Mouse (Mus musculus) mouse embryonic stem cell (cell line): ENCODE measurements around the gene Sympk.

Experiments
- in situ Hi-C, 2 experiments: fragments of 300-500 bp; cut with MboI; formaldehyde crosslinking; loops; 1 replicate in 1 of 2; 3 replicates in 1 of 2; pipeline ENCODE4 v1.14.3; 2019 to 2020; ENCODE audit warnings: low sequenced_read_pairs in 2 of 2, low pct_unique_long_range_greater_than_20kb in 1 of 2, mixed read lengths in 1 of 2; ENCODE audit not compliant: unreplicated experiment in 1 of 2

Sympk gene

DNA sequence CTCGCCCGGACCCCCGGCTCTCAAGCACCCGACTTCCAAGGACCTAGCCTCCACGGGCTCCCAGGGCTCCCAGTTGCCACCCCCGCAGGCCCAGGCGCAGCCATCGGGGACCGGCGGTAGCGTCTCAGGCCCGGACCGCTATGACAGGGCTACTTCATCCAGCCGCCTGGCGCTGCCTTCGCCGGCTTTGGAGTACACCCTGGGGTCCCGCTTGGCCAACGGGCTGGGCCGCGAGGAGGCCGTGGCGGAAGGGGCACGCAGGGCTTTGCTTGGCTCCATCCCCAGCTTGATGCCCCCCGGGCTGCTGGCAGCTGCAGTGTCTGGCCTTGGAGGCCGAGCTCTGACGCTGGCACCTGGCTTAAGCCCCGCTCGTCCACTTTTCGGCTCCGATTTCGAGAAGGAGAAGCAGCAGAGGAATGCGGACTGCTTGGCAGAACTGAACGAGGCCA is 19.5 kb upstream of the Sympk start:
- in situ Hi-C loops: no loop called here

DNA sequence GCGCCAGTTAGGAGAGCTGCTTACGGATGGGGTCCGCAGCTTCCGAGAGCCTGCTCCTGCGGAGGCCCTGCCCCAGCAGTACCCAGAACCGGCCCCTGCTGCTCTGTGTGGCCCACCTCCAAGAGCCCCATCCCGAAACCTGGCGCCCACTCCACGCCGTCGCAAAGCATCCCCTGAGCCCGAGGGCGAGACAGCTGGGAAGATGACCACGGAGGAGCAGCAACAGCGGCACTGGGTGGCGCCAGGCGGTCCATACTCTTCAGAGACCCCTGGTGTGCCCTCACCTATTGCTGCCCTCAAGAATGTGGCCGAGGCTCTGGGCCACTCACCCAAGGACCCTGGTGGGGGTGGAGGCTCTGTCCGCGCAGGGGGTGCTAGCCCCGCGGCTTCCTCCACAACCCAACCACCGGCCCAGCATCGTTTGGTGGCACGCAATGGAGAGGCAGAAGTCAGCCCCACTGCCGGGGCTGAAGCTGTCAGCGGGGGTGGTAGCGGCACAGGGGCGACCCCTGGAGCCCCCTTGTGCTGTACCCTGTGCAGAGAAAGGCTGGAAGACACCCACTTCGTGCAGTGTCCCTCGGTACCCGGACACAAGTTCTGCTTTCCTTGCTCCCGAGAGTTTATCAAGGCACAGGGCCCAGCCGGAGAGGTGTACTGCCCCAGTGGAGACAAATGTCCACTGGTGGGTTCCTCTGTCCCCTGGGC is 18.6 kb upstream of the Sympk start:
- in situ Hi-C loops: no loop called here

DNA sequence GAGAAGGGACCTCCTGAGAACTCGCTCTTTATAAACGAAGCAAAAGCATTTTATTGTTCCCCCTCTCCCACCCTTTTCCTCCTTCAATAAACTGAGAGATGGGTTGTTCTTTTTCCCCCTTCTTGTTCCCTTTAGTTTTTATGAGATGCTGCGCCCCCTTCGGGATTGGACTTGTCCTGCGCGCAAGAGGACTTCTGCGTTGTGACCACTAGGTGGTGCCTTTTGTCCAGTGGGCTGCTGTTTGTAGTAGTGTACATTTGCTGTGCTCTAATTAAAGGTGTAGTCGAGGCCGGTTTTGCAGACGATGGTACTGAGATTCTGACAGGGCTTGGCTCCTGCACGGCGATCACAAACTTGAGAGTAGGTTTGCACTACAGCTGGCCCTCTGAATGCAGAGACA is 17.7 kb upstream of the Sympk start:
- in situ Hi-C loops: no loop called here

DNA sequence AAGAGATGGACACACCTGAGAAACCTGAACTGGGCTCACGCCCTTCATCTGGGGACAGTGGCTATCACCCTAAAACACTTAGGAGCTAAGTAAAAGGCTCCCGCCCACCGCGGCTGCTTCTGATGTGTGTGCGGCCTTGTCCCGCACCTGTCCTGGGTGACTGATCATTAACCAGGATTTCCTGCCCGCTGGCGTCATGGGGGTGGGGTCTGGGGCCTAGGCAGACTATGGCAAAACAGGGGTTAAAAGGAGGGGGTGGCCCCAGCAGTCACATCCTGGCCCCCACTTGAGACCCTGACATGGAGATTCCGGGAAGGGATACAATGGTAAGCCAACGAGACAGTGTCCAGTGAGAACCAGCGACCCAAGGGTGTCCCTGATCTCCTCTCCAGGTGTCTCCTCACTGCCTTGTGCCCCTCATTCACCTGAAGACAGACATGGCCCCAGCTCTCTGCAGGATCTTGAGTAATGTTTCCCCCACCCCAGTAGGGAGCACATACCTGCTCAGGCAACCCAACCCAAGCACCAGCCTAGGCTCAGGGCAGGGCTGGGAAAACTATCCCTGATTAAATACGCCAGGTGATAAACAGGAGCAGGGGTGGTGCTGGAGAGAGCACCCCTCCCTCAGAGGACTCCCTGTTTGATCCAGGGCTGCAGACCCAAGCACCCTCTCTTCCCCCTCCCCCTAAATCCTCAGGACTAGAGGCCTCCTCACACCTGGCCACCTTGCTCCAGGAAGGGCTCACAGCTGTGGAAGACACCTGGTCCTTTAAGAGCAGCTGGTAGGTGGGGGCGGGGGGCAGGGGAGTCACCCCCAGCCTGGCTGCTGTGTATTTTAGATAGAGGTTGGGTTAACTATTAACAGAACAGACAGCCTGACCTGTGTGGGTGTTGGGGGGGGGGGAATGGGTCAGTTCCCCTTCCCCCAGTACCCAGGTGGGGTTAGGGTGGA is 16.9 kb upstream of the Sympk start:
- in situ Hi-C loops: no loop called here

DNA sequence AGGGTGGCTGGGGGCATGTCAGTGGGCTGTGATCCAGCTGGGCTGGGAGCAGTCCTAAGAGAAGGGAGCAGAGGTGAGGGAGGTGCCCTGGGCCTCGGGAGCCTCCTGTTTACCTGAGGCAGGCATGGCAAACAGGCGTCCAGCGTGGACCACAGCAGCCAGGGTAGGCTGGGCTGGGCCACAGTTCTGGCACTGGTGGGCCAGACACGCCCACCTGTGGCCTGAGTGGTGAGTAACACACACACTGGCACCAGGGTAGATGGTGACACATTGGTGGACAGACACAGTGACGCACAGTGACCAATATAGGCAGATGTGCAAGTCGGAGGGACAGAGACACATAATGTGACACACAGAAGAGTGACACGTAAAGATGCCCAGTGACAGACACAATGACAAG is 13.6 kb upstream of the Sympk start:
- in situ Hi-C loops: no loop called here

DNA sequence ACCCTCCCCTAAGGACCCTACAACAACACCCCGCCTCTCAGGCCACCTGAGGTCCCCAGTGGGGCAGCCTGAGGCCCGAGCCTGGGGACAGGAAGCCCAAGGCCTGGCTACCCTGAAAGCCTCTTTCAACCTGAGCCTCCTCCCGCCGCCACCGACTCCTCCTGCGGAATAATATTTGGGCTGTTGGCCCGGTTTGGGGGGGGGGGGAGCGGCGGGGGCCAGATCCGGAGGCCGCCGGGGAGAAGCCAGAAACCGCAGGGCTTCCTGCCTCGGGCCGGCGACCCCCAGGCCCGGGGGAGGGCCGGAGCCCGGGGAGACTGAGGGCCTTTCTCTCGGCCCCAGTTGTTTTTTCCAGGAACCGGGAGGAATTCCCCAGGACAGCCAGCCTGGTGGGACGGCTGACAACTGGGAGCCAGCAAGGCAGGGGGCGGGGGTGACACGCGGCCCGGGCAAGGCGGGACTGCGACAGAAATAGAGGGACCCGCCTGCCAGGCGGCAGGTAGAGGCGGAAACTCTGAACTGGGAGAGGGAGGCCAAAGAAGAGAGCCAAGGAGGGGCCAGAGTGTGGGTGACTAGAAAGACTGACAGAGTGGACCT is 12.1 kb upstream of the Sympk start:
- in situ Hi-C loops: no loop called here

DNA sequence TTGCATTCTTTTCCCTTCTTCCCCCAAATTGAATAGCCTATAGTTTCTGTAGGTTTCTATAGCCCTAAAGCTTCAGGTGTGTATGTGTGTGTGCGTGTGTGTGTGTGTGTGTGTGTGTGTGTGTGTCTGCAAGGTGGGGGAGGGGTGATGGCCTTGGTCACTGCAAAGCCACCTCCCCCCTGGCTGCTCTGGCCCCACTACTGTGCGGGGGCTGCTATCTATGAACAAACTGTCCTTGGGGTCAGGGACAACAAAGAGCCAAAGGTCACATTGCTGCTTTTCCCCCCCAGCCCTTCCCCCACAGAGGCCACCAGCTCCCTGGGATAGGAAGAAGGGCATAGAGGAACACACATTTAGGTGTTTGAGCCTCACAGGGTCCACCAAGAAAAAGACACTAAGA is 11.3 kb upstream of the Sympk start:
- in situ Hi-C loops: no loop called here

DNA sequence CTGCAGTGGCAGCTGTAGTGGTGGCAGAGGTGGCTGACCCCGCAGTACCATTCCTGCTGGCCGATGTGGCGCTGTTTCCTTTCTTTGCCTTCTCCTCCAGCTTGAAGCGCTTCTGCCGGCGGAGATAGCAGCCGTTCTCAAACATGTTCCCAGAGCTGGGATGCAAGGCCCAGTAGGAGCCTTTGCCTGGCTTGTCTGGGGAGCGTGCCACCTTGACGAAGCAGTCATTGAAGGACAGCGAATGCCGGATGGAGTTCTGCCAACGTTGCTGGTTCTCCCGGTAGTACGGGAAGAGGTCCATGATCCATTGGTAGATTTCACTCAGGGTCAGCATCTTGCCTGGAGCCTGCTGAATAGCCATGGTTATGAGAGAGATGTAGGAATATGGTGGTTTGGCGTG is 9.7 kb upstream of the Sympk start:
- in situ Hi-C loops: no loop called here

DNA sequence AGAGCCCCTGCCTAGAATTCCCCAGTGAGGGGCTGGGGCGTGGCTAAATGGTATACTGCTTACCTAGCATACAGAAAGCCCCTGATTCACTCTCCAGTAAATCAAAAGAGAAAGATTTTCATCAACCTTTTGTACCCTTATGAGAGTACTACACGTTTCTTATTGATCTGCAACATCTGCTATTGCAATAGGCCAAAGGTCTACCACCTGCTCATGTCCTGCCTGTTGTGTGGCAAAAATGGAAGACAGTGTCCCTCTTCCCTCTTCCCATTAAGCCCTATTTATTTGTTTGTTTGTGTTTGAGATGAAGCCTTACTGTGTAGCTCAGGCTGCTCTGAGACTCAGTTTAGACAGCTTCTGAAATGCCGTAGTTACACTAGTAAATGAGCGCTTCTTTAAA is 8.1 kb upstream of the Sympk start:
- in situ Hi-C loops: no loop called here

DNA sequence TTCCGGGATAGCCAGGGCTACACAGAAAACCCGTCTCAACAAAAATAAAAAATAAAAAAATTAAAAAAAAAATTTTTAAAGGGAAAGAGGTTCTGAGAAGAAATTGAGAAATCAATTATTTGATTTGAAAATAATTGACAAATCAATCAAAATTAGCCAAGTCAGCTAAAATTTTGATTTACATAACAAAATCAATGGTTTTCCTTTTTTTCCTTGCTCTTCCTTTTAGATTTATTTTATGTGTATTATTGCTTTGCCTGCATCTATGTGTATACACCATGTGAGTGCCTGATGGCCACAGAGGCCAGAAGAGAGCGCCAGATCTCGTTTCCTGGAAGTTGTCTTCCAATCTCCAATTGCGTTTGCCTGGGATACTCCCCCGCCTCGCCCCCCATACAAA is 6.3 kb upstream of the Sympk start:
- in situ Hi-C loops: no loop called here

DNA sequence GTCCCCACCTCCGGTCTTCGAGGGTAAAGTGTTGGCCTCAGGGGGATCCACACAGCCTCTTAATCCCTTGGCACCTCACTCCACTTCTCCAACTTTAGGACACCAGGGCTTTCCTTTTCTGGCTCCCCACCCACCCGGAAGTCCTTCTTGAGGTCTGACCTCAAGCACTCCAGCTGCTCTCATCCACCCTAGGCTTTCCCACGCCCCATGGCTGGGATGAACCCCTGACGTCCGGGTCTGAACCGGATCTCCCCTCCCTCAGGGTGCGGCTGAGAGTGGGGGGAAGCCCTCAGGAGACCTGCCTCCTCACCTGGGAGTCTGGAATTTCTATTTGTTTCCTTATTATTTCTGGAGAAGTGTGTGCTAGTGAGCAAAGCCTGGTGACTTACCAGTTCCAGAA is 3.1 kb upstream of the Sympk start:
- in situ Hi-C loops: no loop called here

DNA sequence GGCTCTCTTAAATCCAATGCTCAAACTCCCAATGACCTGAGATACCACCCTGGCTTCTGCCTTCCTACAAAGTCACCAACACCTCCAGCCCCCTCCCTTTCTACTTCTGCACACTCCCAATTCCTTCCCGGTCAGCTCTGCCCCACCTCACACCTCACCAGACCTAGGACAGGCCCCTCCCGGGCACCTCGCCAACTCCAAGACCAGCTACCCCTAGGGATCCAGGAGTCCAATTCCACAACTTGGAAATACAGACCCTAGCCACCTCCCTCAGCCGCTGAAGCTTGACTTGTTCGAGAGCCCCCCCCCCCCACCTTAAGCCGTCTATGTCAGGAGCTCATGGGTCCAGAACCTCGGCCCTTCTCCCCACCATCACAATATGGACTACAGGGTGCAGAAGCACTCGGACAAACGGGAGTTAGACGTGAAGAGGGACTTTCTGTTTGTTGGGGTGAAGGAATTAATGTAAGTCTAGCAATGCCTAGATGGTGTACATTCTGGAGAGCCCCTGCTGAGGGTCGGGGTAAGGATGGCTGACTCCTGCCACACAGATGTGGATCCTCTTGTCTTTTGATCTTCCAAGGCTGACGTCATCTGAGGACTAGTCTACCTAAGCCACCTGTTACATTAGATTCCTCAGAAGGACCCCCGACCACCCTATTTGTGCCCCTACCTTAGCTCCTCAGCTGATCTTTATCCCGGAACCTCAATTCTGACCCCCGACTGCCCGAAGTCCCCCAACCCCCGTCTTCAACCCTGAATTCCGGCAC is 1.8 kb upstream of the Sympk start:
- in situ Hi-C loops: no loop called here

DNA sequence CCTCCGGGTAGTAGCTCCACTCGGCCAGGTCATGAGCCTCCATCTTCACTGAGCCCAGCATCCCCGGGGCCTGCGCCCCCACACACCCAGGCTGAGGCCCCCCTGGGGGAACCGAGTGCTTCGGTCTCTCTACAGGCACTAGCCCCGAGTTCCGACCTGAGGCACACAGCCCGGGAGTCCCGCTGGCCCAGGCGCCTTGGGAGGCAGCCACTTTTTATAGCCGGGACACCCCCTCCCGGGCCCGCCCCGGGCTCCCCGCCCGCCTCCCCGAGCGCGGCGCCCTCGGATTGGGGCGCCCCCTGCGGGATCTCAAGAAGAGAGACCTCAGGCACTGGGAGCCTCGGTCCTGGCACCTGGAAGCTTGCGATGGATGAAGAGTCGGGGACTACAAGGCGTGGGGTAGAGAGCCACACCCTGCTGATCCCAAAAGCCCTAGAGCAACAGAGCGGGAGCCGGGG is 791 bp upstream of the Sympk start, which contains the start of gene Foxa3:
Gene Foxa3 (minus strand): TSS at position 182 of the 458 bp plus-strand sequence.
- in situ Hi-C loops: no loop called here

DNA sequence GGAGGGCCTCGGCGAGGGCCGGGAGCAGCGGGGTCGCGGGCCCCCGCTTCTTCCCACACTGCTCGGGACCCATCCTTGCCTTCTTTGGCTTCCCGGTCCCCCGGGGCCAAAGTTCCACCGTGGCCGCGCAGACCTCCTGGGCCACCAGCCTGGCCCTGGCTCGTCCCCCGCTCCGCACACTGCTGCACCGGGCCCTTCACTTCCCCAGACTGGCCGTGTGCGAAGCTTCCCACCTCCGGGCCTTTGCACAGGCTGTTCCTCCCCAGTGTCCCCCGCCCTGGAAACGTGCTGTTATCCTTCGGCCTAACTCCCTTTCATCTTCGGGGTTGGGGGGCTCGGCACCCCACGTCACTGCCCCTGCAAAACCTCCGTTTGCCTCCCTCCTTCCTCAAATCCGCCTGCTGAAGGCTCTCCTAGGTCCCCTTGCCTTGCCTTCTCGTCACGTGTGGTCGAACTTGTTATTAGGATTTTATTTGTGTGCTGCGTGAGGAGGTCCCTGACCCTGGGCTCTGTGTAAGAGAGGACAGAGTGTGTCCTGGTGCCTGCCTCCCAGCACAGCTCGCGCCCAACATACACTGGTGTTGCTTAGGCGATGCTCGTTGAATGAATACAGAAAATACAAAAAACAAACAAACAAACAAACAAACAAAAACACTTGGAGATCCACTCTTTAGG is 541 bp downstream of the Sympk start:
- in situ Hi-C loops: no loop called here

DNA sequence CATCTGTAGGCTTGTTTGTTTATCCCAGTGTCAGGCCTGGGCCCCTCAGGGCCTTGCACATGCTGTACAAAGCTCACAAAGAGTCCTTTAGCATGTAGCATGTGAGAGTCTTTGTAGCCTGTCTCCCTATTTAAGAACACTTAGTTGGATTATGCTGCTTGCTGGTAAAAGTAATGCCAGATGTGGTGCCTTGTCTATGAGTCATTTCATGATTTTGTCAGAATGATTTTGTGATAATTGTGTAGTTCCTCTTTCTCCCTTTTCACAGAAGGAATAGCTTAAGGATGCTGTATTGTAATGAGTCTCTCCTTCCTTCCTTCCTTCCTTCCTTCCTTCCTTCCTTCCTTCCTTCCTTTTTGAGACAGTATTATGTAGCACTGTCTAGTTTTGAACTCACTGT is 3.9 kb downstream of the Sympk start:
- in situ Hi-C loops: no loop called here

DNA sequence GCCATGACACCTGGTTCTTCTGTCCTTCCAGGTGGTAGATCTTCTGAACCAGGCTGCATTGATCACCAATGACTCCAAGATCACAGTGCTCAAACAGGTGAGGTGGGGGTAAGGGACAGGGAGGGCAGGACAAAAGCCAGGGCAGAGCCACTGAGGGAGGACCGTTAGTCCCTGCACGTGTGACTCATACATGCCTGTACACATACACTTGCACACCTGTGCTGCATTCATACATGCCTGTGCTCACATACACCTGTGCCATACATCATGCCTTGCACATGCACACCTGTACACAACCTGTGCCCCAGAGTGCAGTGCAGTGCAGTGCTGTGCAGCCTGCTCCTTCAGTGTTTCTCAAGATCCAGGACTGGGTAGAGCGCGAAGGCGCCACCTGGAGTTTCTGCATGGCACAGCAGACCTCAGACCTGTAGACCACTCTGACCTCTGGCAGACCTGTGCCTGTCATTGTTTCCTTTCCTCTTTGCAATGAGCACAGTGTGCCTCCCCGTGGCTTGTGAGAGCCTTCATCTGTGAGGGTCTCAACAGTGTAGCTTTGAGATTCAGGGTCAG is 5.0 kb downstream of the Sympk start:
- in situ Hi-C loops: no loop called here

DNA sequence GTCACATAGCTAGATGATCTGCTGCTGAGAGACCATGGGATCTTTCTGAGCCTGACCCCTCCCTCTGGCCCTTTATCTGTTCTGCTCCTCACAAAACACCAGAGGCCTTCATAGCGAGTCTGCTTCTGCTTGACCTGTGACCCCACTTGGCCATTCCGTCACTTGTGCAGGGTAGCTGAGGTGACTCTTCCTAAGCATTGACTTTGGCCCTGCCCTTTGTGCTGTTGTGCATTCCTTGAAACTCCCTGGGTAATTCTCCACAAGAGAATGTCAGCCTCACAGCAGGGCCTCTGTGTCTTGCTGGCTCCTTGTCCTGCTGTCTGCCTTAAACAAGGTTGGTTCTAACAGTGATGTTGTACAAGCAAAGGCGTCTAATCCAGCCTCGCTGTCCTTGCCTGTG is 7.5 kb downstream of the Sympk start:
- in situ Hi-C loops: no loop called here

DNA sequence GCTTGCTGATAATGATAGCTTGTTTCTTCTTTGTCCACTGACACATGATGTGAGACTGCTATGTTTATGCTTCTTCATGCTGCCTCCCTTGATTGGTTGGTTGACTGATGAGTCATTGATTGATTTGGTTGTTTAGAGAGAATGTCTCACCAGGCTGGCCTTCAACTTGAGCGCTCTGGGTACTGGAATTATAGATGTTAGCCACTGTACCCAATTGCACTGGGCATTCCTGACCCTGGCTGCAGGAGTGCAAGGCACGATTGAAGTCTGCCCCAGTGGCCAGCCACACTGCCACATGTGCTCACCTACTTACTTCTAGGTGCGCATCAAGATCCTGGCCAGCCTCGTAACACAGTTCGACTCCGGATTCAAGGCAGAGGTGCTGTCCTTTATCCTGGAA is 20.4 kb downstream of the Sympk start:
- in situ Hi-C loops: no loop called here
